In the genomic region with DNA sequence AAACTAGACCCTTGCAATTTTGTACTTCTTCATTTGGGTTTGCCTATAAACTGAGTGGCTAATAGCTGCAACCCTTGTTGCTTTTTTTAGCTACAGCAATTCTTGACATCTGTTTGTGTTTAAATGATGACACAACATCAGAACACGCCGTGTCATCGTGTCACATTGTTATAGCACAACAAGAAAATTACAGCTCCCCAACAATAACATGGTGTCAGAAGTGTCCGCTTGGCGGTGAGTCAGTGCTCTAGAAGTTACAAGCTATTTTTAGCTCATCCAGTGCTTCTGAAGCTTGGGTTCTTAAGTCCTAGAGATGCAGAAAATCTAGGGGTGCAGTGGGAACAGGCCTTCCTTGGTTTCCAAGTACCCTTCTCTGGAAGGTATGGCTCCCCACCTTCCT, we compare ENCODE assay signal across 8 mouse cellular contexts. TPM values are rescaled to one million over a fixed set of nuclear protein-coding genes. Genes with fewer than 3 reads are reported as not detected.
DNase-seq lines count a peak whose midpoint lies in the region; ATAC-seq and TF ChIP-seq lines count a peak whose summit lies in the region.

No protein-coding gene starts in this region.

- H3K4me3 ChIP-seq in kidney, adult 2 months (ENCODE audit: insufficient read depth, low read depth, low read length), result peak overlapping the region; percentile 85; the same call in 1 of the 2 replicates
- H3K4me3 ChIP-seq in ES-Bruce4 (ENCODE audit: low read depth, low read length), result peak overlapping the region; percentile 51; the same call in 1 of the 2 replicates
- peak overlapping the region; percentile 86 for H3K4me3 ChIP-seq in forebrain, embryonic 15.5 days
- H3K4me3 ChIP-seq in limb, embryonic 12.5 days (replicated peaks), result peak overlapping the region; percentile 89

- no peaks in the 10 kb centered on the region for H3K9me3 ChIP-seq in ES-Bruce4 (replicated peaks; ENCODE audit: control insufficient read depth, insufficient read depth, low read length, poor library complexity, severe bottlenecking)
- H3K9me3 ChIP-seq in forebrain, embryonic 15.5 days, result no peaks in the 10 kb centered on the region
- no peaks in the 10 kb centered on the region for H3K9me3 ChIP-seq in limb, embryonic 12.5 days

- H3K4me1 ChIP-seq in kidney, adult 2 months (ENCODE audit: control insufficient read depth, insufficient read depth, low read length), result peaks cover 9% of the 10 kb centered on the region; the same call in 1 of the 2 replicates
- H3K4me1 ChIP-seq in ES-Bruce4 (ENCODE audit: control insufficient read depth, insufficient read depth, low read length), result no peaks in the 10 kb centered on the region
- H3K4me1 ChIP-seq in forebrain, embryonic 15.5 days, result peaks cover 14% of the 10 kb centered on the region
- H3K4me1 ChIP-seq in limb, embryonic 12.5 days (replicated peaks), result peaks cover 9% of the 10 kb centered on the region; the same call in 1 of the 2 replicates

- no peak for TF ChIP-seq EP300 in ES-Bruce4 (IDR thresholded peaks at IDR 0.05; ENCODE audit: insufficient read depth, low read depth, low read length)

- DNase-seq in kidney, adult 2 months, result no peak
- DNase-seq in kidney, postnatal 14 days, result no peak
- DNase-seq in ovary, postnatal 10 days (ENCODE audit: low spot score), result no peak
- DNase-seq in retina, postnatal 1 day, result no peak

- no peaks in the 10 kb centered on the region for H3K27me3 ChIP-seq in kidney, adult 2 months (replicated peaks; ENCODE audit: control insufficient read depth, insufficient read depth, low read length)
- no peaks in the 10 kb centered on the region for H3K27me3 ChIP-seq in ES-Bruce4 (ENCODE audit: control insufficient read depth, insufficient read depth, low read length, poor library complexity, severe bottlenecking)
- no peaks in the 10 kb centered on the region for H3K27me3 ChIP-seq in forebrain, embryonic 15.5 days
- no peaks in the 10 kb centered on the region for H3K27me3 ChIP-seq in limb, embryonic 12.5 days

- ATAC-seq in forebrain, embryonic 15.5 days (replicated peaks), result no peak
- ATAC-seq in limb, embryonic 12.5 days (ENCODE audit: insufficient number of reproducible peaks, insufficient read depth, low FRiP score, low TSS enrichment, low read depth), result no peak
- peak; percentile 74 for ATAC-seq in monocyte, adult 5-6 weeks (replicated peaks; ENCODE audit: insufficient number of reproducible peaks, low FRiP score, low TSS enrichment, poor library complexity, severe bottlenecking)

- 45% methylated on average over 5 of the region's 5 CpGs for WGBS in kidney, adult 2 months
- WGBS in forebrain, embryonic 15.5 days, result 53% methylated on average over 5 of the region's 5 CpGs
- 63% methylated on average over 5 of the region's 5 CpGs for WGBS in limb, embryonic 12.5 days

- no peak for TF ChIP-seq CTCF in kidney, adult 2 months (conservative IDR thresholded peaks at IDR 0.05; ENCODE audit: insufficient read depth, insufficient read length, low read depth, low read length)
- no peak for TF ChIP-seq CTCF in ES-Bruce4 (IDR thresholded peaks at IDR 0.05; ENCODE audit: low read depth, low read length)

- H3K9ac ChIP-seq in ES-Bruce4 (ENCODE audit: low read depth, poor library complexity, severe bottlenecking), result no peak overlapping the region
- peak overlapping the region; percentile 79; the same call in 1 of the 2 replicates for H3K9ac ChIP-seq in forebrain, embryonic 15.5 days (replicated peaks)
- peak overlapping the region; percentile 52; the same call in 1 of the 2 replicates for H3K9ac ChIP-seq in limb, embryonic 12.5 days (replicated peaks)

- H3K27ac ChIP-seq in kidney, adult 2 months (ENCODE audit: insufficient read depth, low read depth, low read length), result peak overlapping the region; percentile 24; the same call in 1 of the 2 replicates
- no peak overlapping the region for H3K27ac ChIP-seq in ES-Bruce4 (ENCODE audit: insufficient read depth, low read length)
- H3K27ac ChIP-seq in forebrain, embryonic 15.5 days (replicated peaks), result peak overlapping the region; percentile 94
- H3K27ac ChIP-seq in limb, embryonic 12.5 days, result no peak overlapping the region

- peak overlapping the region; percentile 74 for H3K4me2 ChIP-seq in forebrain, embryonic 15.5 days (replicated peaks)
- H3K4me2 ChIP-seq in limb, embryonic 12.5 days, result peak overlapping the region; percentile 86

- TF ChIP-seq POLR2A in kidney, adult 2 months (IDR thresholded peaks at IDR 0.05; ENCODE audit: low read depth, low read length), result no peak
- no peak for TF ChIP-seq POLR2A in ES-Bruce4 (IDR thresholded peaks at IDR 0.05; ENCODE audit: insufficient read depth, low read length)

- no peaks in the 10 kb centered on the region for H3K36me3 ChIP-seq in kidney, adult 2 months (ENCODE audit: control insufficient read depth, insufficient read depth, low read length)
- no peaks in the 10 kb centered on the region for H3K36me3 ChIP-seq in ES-Bruce4 (ENCODE audit: control insufficient read depth, insufficient read depth, low read length, poor library complexity, severe bottlenecking)
- 0 out of 2 replicates have a peak, but pooled peaks cover 2% of the 10 kb centered on the region for H3K36me3 ChIP-seq in forebrain, embryonic 15.5 days
- H3K36me3 ChIP-seq in limb, embryonic 12.5 days, result peaks cover 3% of the 10 kb centered on the region; the same call in 1 of the 2 replicates

RNA-seq across cellular contexts. Expression of a gene that starts 0.6 kb away (rescaled TPM):
- polyA plus RNA-seq in kidney, adult 2 months (2012; rRNA removed), result 12.1 and 12.8 TPM in 2 replicates
- polyA plus RNA-seq in ES-Bruce4 (2011; ENCODE audit: insufficient read depth, insufficient read length, low read depth, missing spikeins), result 7.7 and 9.8 TPM in 2 replicates
- polyA plus RNA-seq in forebrain, embryonic 15.5 days (2015; fragmentation: Nextera tagmentation; extraction: Ambion mirVana), result 28.9 and 29.8 TPM in 2 replicates
- polyA plus RNA-seq in limb, embryonic 12.5 days (2016; fragmentation: Nextera tagmentation; extraction: Ambion mirVana), result 10.4 and 13.1 TPM in 2 replicates
- total RNA-seq in monocyte, adult 5-6 weeks (2017), result 35.8 to 79.7 TPM (median 43.8 TPM) in 3 replicates

Comparison
In these comparisons a context has a peak if more than half of its experiments do, and no peak if none do; other contexts are left out.
1. H3K27ac ChIP-seq: peak in kidney, adult 2 months (single experiment) and forebrain, embryonic 15.5 days (single experiment); none in ES-Bruce4 (single experiment) and limb, embryonic 12.5 days (single experiment).
2. Peak in every context shown above with its lines, with median percentiles within 50 percentile points of each other: H3K4me3 ChIP-seq.